8 mouse cellular contexts compared by ENCODE assay signal in the genomic region with DNA sequence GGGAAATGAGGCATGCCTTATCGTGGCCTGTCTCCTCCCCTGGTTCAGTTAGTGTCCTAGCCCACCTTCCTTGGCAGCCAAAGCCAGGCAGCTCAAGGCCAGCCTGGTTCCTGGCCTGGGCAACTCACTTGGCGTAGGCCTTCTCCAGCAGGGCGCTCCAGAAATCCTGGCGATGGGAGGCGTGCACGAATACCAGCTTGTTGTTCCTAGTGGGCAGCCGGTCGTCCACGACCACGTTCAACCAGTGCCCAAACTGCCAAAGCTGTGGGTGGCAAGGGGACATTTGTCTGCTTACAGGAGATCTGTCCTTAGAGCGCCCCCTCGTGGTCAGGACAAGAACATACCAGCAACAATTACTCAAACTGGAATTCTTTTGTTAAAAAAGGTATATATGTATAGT. TPM values are rescaled to one million over a fixed set of nuclear protein-coding genes. Genes with fewer than 3 reads are reported as not detected.
DNase-seq lines count a peak whose midpoint lies in the region; ATAC-seq and TF ChIP-seq lines count a peak whose summit lies in the region.

No protein-coding gene starts in this region.

- peaks cover 10% of the 10 kb centered on the region for H3K4me1 ChIP-seq in G1E (ENCODE audit: insufficient read depth, low read depth, low read length)
- H3K4me1 ChIP-seq in lung, adult 2 months (ENCODE audit: control insufficient read depth, insufficient read depth, low read length): no peaks in the 10 kb centered on the region

- WGBS in lung, adult 2 months: 22% methylated on average over 12 of the region's 12 CpGs

- TF ChIP-seq POLR2A in lung, adult 2 months (IDR thresholded peaks at IDR 0.05; ENCODE audit: borderline replicate concordance, extremely low read depth, low read depth, low read length): no peak

- H3K36me3 ChIP-seq in G1E (replicated peaks): no peaks in the 10 kb centered on the region

- peak; percentile 61; the same call in 1 of the 2 replicates for TF ChIP-seq CTCF in G1E (IDR thresholded peaks at IDR 0.05; ENCODE audit: low read depth, low read length)
- peak; percentile 72 for TF ChIP-seq CTCF in lung, adult 2 months (IDR thresholded peaks at IDR 0.05; ENCODE audit: insufficient read depth, low read length)

- ATAC-seq in G1E (ENCODE audit: extremely low read depth, insufficient number of reproducible peaks, low FRiP score, poor library complexity, severe bottlenecking): no peak; the same call in 1 of the 2 replicates

- DNase-seq in A20 (ENCODE audit: low read depth, low spot score): peak; percentile 57
- DNase-seq in G1E (ENCODE audit: low spot score): peak; percentile 50
- peak; percentile 78 for DNase-seq in cerebellum, adult 9-11 months
- DNase-seq in frontal cortex, postnatal 25 days (ENCODE audit: low spot score in 2 of 2): peak; percentile 61 to 68
- peak; percentile 72 for DNase-seq in kidney, postnatal 14 days
- DNase-seq in lung, adult 2 months: peak; percentile 69
- peak; percentile 62 for DNase-seq in right cerebral cortex, adult 18-20 months
- DNase-seq in urinary bladder, postnatal 25 days (ENCODE audit: low spot score): peak; percentile 80

- peaks cover 4% of the 10 kb centered on the region; the same call in 1 of the 2 replicates for H3K9me3 ChIP-seq in G1E (replicated peaks)

- H3K4me3 ChIP-seq in G1E (ENCODE audit: low read depth, low read length): peak overlapping the region; percentile 16; the same call in 1 of the 2 replicates
- no peak overlapping the region for H3K4me3 ChIP-seq in lung, adult 2 months (replicated peaks; ENCODE audit: extremely low read depth, low read depth, low read length)

- peaks cover 38% of the 10 kb centered on the region for H3K27me3 ChIP-seq in G1E (ENCODE audit: insufficient read depth, low read length)

RNA-seq across cellular contexts. Expression of a gene that starts 16.4 kb away (rescaled TPM):
- total RNA-seq in G1E (2014; fragmentation: Nextera tagmentation) (not detected in 2 replicates), G1E (2017) (not detected in 2 replicates)
- not detected in 2 replicates for polyA plus RNA-seq in G1E (2012)
- not detected in 2 replicates for polyA plus RNA-seq in lung, adult 2 months (2012; rRNA removed)

RNA-seq across cellular contexts. Expression of a gene that starts 40.8 kb away (rescaled TPM):
- total RNA-seq in G1E (2014; fragmentation: Nextera tagmentation) (not detected in 2 replicates), G1E (2017) (not detected in 2 replicates)
- polyA plus RNA-seq in G1E (2012): not detected in 2 replicates
- polyA plus RNA-seq in lung, adult 2 months (2012; rRNA removed): not detected in 2 replicates

RNA-seq across cellular contexts. Expression of a gene that starts 43.3 kb away (rescaled TPM):
- total RNA-seq in G1E (2014; fragmentation: Nextera tagmentation) (107 and 116 TPM in 2 replicates), G1E (2017) (93.5 and 118 TPM in 2 replicates)
- polyA plus RNA-seq in G1E (2012): 143 and 207 TPM in 2 replicates
- 185 and 186 TPM in 2 replicates for polyA plus RNA-seq in lung, adult 2 months (2012; rRNA removed)

RNA-seq across cellular contexts. Expression of a gene that starts 43.4 kb away (rescaled TPM):
- total RNA-seq in G1E (2014; fragmentation: Nextera tagmentation) (36.2 and 36.8 TPM in 2 replicates), G1E (2017) (17.3 and 29.6 TPM in 2 replicates)
- polyA plus RNA-seq in G1E (2012): 237 and 310 TPM in 2 replicates
- polyA plus RNA-seq in lung, adult 2 months (2012; rRNA removed): 131 and 171 TPM in 2 replicates

RNA-seq across cellular contexts. Expression of a gene that starts 44.0 kb away (rescaled TPM):
- total RNA-seq in G1E (2014; fragmentation: Nextera tagmentation) (22.6 and 25.0 TPM in 2 replicates), G1E (2017) (8.7 and 9.9 TPM in 2 replicates)
- polyA plus RNA-seq in G1E (2012): 18.6 and 21.6 TPM in 2 replicates
- 163 and 173 TPM in 2 replicates for polyA plus RNA-seq in lung, adult 2 months (2012; rRNA removed)
